Mouse (Mus musculus): ENCODE results near the gene Raf1.
"Not testable (repeated sequence)": the region's sequence is repeated elsewhere in the genome, so short reads cannot be mapped to it uniquely, and the experiment has no call there.

Gene Raf1

GRCm38 (mm10) chr6:115681066-115681465, 4.6 kb upstream of the Raf1 start:
- DNase-seq: no peak

- no peak for DNase-seq
These were observed 1.6 kb upstream of the Raf1 start for GRCm38 (mm10) chr6:115678012-115678411.

DNA sequence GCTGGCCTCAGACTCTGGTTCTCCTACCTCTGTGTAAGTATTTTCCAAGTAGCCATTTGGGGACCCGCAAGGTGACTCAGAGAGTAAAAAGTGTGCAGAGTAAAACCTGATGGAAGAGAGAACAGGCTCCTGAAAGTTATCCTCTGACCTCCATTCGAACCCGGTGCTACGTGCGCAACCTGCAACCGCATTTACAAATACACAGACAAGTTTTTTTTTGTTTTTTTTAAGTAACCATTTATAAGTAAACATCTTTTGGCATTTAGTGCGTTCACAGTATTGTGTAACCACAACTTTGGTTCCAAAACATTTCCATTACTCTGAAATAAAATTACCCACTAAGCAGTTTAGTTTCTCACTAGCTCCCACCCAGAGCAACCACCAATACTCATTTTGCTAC, 1.0 kb upstream of the Raf1 start:
- no peak for DNase-seq

GRCm38 (mm10) chr6:115675508-115676336, 713 bp downstream of the Raf1 start:
- peak; percentile 57 for DNase-seq

DNA sequence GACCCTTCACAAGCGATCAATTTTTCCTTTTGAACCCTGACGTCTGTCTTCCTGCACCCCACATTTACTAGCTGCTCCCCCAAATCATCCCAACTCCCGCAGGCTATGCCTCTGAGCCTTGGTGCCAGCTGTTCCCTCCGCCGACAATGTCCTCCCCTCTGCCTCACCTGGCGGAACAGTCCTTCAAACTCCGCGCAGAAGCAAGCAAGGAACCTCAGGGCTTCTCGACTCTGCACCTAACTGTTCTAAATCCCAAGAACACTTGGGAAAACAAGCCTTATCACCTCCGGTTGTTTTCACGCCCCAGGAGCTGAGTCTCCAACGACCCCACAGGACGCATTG, 1.3 kb downstream of the Raf1 start:
- peak; percentile 25 for DNase-seq

DNA sequence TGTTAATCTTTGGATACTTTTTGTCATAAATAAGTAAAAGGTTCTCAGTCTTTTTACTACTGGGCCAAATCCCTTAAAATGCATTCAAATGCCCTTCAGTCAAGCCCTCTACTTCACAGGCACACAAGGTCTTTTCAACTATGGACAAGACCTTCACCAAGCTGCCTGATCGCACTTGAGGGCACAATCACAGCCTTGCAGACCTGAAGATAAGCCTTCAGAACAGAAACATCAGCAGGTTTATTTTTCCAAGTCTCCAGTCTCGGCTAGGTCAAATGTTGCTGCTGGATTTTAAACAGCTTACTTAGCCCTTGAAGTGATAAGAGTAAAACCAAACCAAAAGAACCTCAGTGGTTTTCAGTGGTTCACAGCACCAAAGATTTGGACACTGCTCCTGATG, 2.1 kb downstream of the Raf1 start:
- no peak for DNase-seq

- DNase-seq: no peak
These were observed 3.7 kb downstream of the Raf1 start for GRCm38 (mm10) chr6:115672700-115673099.

- peak; percentile 43 for DNase-seq
These were observed 9.8 kb downstream of the Raf1 start for GRCm38 (mm10) chr6:115666641-115667040.

DNA sequence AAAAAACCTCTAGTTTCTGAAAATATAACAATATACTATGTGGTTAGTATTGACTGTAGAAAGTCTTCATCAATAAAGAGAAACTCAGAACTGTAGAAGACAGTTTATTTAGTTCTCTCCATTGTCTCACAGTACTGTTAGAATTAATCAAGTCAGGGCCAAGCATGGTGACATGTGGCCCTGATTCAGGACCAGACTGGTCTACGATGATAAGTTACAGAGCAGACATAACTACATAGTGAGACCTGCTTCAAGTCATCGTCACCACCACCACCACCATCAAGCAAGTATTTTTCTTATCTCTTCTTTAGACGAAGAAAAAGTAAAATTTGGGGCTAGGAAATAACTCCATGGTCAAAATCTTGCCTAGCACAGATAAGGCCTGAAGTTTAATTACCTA, 12.2 kb downstream of the Raf1 start:
- DNase-seq: no peak

GRCm38 (mm10) chr6:115658802-115659201, 17.6 kb downstream of the Raf1 start:
- no peak for DNase-seq

DNA sequence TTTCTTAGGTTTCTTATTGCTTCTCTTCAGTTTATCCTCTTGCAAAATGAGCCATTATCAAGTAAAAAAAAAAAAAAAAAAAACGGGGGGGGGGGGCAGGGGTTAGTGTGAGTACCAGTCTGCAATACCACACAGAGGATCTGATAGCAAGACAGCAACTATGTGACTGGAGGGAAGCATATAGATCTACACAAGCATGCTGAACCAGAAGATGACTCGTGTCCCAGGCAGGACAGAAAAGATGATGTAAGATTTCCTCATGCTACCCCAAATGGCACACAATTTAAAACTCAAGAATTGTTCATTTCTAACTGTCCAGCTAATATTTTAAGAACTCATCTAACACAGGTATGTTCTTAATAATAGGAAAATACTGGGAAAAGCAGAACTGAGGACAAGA, 22.5 kb downstream of the Raf1 start:
- DNase-seq: no peak

- DNase-seq: no peak
These were observed 24.7 kb downstream of the Raf1 start for GRCm38 (mm10) chr6:115651719-115652118.

GRCm38 (mm10) chr6:115650476-115651427, 25.7 kb downstream of the Raf1 start:
- peak; percentile 66 for DNase-seq

GRCm38 (mm10) chr6:115649792-115650365, 26.6 kb downstream of the Raf1 start:
- DNase-seq: no peak

DNA sequence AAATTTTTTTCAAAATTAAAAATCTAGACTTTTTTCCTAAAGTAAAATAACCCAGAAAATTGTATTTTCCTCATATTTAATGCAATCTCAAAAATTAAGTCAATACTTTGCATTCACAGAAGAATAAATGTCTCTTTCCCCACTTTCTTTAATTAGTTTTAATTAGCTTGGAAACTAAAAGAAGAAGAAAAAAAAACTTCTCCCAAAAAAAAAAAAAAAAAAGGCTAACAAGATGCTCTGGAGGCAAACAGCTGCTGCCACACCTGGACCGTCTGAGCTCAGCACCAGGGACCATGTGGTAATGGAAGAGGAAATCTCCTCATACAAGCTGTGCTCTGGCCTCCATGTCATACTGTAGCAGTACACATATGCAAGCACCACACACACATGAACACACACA, 33.1 kb downstream of the Raf1 start:
- no peak for DNase-seq

- not testable (repeated sequence) for DNase-seq
These were observed 38.2 kb downstream of the Raf1 start for GRCm38 (mm10) chr6:115638188-115638587.

GRCm38 (mm10) chr6:115634015-115634414, 42.4 kb downstream of the Raf1 start:
- no peak for DNase-seq

- no peak for DNase-seq
These were observed 45.2 kb downstream of the Raf1 start for GRCm38 (mm10) chr6:115631056-115631795.

- DNase-seq: no peak
These were observed 50.3 kb downstream of the Raf1 start for GRCm38 (mm10) chr6:115626121-115626520.

DNA sequence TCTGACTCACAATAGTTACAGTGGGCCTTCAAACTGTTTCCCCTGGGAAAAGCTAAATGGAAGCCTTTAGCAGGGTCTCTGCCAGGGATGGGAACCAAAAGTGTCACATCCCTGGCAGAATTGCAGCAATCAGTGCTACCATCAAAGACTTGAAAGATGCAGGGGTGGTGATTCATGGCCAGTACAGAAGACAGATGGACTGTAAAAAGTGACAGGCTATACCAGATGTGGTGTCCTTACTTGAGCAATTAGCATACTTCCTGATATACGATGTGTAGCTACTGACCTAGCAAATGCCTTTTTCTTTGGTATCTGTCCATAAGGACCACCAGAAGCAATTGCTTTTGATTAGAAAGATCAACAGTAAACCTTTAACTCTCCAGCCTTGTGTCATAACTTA, 55.5 kb downstream of the Raf1 start:
- DNase-seq: no peak

DNA sequence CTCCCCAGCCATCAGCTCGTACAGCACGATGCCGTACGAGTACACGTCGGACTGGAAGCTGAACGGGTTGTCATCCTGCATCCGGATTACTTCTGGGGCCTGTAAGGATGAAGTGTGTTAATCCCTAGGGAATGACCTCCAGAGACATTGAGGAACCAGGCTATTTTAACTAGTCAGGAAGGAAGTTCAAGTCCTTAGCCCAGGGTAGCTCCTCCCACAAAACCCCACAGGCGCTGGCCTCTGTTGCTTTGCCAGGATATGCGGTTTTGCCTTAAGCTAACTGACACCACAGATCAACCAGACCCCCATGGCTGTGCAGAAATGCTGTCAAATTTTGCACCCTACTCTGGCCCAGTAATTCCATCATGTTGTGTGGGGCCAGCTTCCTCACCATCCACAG, 56.6 kb downstream of the Raf1 start:
- DNase-seq: no peak

DNA sequence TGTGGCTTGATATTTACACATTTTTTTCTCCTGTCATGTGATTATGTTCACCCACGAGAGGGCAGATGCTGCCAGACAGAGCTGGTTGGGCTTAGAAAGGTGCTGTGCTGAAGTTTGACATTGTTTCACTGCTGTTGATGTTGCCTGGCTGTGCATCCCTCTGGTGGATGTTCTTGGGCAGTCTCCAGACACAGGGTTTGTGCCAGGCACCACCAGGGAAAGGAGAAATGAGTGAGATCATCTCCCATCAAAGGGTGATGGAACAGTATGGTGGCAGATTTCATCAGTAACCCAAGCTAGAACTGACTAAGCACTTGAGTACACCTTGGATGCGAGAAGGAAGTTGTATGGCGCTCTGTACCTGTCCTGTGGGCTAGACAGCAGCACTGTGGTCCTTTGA, 60.5 kb downstream of the Raf1 start:
- DNase-seq: no peak

- no peak for DNase-seq
These were observed 62.6 kb downstream of the Raf1 start for GRCm38 (mm10) chr6:115613793-115614192.
